Mouse (Mus musculus) T-cell, adult 2 months (primary cell): ENCODE results near the gene Gm44805.
"Not testable (repeated sequence)": the region's sequence is repeated elsewhere in the genome, so short reads cannot be mapped to it uniquely, and the experiment has no call there.

Experiments
- DNase-seq: peaks from one replicate; pipeline ENCODE4 v3.0.0; 2022; ENCODE audit warnings: low spot score

Gene Gm44805

GRCm38 (mm10) chr7:19698907-19699826 is 17.9 kb upstream of the Gm44805 start, which contains the start of gene Apoe:
Gene Apoe, minus strand, starts transcription at chr7:19699188.
- no peak for DNase-seq

GRCm38 (mm10) chr7:19697949-19698906 is 17.0 kb upstream of the Gm44805 start:
- no peak for DNase-seq

- no peak for DNase-seq
These were observed 15.2 kb upstream of the Gm44805 start for GRCm38 (mm10) chr7:19696336-19696873.

GRCm38 (mm10) chr7:19695881-19696280 is 14.7 kb upstream of the Gm44805 start:
- DNase-seq: no peak

- no peak for DNase-seq
These were observed 14.0 kb upstream of the Gm44805 start for GRCm38 (mm10) chr7:19695213-19695594.

GRCm38 (mm10) chr7:19694336-19695212 is 13.4 kb upstream of the Gm44805 start:
- DNase-seq: no peak

GRCm38 (mm10) chr7:19693421-19693820 is 12.2 kb upstream of the Gm44805 start:
- no peak for DNase-seq

- DNase-seq: no peak
These were observed 10.9 kb upstream of the Gm44805 start, which contains the start of gene Apoc1 for GRCm38 (mm10) chr7:19691873-19692865. Gene Apoc1, minus strand, starts transcription at chr7:19692660.

- DNase-seq: no peak
These were observed 10.2 kb upstream of the Gm44805 start for GRCm38 (mm10) chr7:19691434-19691833.

- DNase-seq: no peak
These were observed 9.6 kb upstream of the Gm44805 start for GRCm38 (mm10) chr7:19690845-19691244.

GRCm38 (mm10) chr7:19688611-19689010 is 7.4 kb upstream of the Gm44805 start:
- no peak for DNase-seq

- no peak for DNase-seq
These were observed 6.9 kb upstream of the Gm44805 start for GRCm38 (mm10) chr7:19688101-19688500.

- DNase-seq: not testable (repeated sequence)
These were observed 5.8 kb upstream of the Gm44805 start for GRCm38 (mm10) chr7:19686927-19687583.

GRCm38 (mm10) chr7:19686521-19686920 is 5.3 kb upstream of the Gm44805 start:
- DNase-seq: no peak

GRCm38 (mm10) chr7:19685374-19685773 is 4.2 kb upstream of the Gm44805 start:
- no peak for DNase-seq

GRCm38 (mm10) chr7:19683771-19684201 is 2.6 kb upstream of the Gm44805 start:
- DNase-seq: no peak

- no peak for DNase-seq
These were observed 1.8 kb upstream of the Gm44805 start for GRCm38 (mm10) chr7:19682979-19683378.

GRCm38 (mm10) chr7:19680702-19681101 is 521 bp downstream of the Gm44805 start:
- no peak for DNase-seq

GRCm38 (mm10) chr7:19678901-19679300 is 2.3 kb downstream of the Gm44805 start:
- DNase-seq: no peak
